Mouse (Mus musculus): ENCODE measurements around the gene Fam187b.

DNA sequence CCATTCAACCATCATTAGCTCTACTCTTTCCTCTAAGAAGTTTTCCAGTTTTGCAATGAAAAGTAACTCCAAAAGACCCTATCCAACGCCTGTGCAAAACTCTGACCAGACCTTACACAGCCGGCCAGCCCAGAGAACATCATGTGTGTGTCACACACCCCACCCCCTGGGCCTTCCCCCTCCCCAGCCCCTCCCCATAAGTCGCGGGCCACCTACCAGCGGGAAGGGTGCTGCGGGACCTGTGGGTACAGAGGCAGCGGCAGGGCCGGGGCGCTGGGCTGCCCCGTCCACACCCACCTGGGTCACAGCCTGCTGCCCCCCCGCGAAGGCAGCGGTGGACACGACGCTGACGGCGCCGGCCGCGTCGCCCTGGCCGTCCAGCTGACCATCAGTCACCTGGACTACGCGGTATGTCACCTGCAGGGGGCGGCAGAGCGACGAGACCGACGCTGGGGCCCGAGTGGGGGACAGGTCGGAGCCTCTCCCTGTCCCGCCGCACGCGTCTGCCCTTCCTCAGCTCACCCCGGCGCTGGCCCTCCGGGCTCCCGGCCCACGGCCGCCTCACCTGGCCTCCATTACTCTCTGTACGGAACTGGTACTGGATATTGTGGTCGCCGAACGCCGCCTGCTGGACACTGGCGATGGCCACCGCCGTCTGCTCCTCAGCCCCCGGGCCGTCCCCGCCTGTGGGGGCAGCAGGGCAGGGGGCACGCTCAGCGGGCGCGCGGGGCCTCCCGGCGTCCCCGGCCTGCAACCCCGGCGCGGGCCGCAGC is 17.8 kb upstream of the Fam187b start:
- TF ChIP-seq POLR2A (IDR thresholded peaks at IDR 0.05; ENCODE audit: extremely low read depth, insufficient read depth, low read length), result peak; percentile 64
- TF ChIP-seq CTCF (IDR thresholded peaks at IDR 0.05; ENCODE audit: low read depth, low read length), result peak; percentile 82
